Mouse (Mus musculus) testis, postnatal 14 days (tissue): ENCODE results near the gene Wdfy2.
A peak's percentile ranks its signal among the peaks of the same experiment; 100 is the strongest.
"Not testable (repeated sequence)": the region's sequence is repeated elsewhere in the genome, so short reads cannot be mapped to it uniquely, and the experiment has no call there.

Experiments used
- DNase-seq: peaks from one replicate; pipeline ENCODE4 v3.0.0; 2021; ENCODE audit warnings: low spot score

The Wdfy2 gene

DNA sequence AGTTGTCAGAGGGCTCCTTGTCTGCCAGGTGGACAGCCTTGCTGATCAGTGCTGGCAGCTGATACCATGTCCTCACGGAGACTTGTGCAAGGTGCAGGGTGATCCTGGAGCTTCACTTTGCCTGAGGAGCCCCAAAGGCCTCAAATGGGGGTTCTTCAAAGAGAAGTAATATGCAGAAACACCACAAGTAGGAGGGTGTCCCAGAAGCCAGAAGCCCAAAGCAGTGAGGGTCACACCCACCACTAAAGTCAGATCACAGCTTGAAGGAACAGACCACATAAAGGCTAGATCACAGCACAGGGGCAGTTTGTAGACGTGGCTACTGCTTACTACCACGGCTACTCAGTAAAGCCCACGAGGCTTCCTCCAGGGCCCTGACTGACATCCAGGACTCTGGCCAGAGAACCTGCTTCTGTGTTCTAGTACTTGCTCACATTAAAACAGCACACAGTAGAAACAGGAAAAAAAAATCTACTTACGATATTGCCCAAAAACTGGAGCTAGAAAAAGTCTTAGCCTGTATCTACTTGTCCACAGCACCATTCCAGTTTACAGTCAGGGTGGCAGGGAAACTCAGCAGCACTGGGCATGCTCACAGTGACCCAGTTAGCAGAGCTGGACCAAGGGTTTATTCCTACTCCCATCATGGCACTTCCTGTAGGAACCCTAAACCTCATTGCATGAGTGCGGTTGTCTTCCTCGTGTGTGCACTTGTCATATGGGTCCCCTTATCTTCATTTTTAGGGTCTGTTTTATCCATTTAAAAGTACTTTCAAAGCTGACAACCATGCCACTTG is 41.4 kb downstream of the Wdfy2 start:
- DNase-seq = no peak

DNA sequence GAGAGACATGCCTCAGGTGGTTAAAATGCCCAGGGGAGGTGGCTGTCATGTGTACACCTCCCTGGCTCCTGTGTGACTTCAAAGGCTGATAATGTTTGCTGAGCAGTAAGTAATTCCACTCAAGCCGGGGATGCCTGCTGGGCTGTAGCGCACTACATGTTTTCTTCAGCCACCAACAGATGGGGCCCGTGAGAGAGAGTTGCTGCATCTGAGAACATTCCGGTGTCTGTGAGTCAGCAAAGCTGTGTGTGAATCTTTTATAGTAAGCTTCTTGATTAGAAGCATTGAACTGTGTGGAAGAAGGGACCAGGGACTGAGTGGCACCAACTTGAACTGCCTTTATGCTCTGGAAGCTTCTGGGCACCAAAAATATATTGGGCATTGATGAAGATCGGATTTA is 42.0 kb downstream of the Wdfy2 start:
- DNase-seq = peak; percentile 45

DNA sequence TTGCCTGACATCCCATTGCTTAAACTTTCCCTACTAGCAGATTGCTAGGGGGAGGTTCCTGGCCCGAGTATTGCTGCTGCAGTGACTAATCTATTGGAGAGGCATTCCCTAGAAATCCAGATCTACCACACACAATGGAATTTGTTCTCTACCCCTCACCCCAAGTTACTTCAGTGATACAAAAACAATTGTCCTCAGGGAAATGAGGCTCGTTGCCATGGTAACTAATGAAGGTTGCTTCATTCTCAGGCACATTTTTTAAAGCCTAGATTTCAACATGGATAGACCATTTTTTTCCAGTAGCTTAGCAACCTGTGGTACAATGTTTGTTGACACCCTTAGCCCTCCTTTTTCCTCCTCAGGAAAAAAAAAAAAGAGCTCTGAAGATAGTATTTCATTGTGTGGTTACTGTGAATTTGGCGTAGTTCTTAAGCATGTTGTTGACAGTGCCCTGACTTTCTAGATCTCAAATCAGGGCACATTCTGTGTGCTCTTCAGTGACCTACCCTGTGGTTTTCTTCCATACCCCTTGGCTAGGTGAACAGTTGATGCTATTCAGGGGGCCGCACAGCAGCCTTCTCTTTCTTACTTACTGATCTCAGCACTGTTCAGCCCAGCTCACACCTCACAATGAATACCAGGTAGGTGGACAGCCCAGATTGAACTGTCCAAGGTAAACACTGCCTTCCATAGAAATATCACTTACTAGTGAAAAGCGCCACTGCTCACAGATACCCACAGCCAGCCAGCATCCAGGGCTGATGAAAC is 42.8 kb downstream of the Wdfy2 start:
- DNase-seq = peak; percentile 30

- no peak for DNase-seq
These were observed 44.7 kb downstream of the Wdfy2 start for GRCm38 (mm10) chr14:62882061-62882614.

GRCm38 (mm10) chr14:62883551-62883950 is 46.1 kb downstream of the Wdfy2 start:
- DNase-seq = no peak

DNA sequence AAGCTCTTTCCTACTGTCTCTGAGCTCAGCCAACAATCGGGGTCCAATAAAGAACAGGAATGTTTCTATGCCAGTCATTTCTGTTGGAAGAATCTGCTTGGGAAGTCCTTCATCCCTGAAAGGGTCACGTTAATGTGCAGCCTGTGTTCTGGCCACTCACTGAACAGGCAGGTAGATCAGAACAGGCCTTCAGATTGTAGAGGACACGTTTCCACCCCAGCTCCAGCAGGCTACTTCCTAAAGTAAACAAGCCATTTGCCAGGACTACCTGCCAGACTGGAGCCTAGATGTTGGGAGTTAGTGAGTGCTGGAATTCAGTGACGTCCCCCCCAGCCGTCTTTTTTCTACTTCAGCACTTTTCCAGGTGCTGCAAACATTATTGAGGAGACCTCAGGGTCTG is 46.7 kb downstream of the Wdfy2 start:
- DNase-seq = no peak

- DNase-seq = no peak
These were observed 47.2 kb downstream of the Wdfy2 start for GRCm38 (mm10) chr14:62884639-62885038.

GRCm38 (mm10) chr14:62885146-62885545 is 47.7 kb downstream of the Wdfy2 start:
- no peak for DNase-seq

- no peak for DNase-seq
These were observed 53.9 kb downstream of the Wdfy2 start for GRCm38 (mm10) chr14:62891401-62891800.

DNA sequence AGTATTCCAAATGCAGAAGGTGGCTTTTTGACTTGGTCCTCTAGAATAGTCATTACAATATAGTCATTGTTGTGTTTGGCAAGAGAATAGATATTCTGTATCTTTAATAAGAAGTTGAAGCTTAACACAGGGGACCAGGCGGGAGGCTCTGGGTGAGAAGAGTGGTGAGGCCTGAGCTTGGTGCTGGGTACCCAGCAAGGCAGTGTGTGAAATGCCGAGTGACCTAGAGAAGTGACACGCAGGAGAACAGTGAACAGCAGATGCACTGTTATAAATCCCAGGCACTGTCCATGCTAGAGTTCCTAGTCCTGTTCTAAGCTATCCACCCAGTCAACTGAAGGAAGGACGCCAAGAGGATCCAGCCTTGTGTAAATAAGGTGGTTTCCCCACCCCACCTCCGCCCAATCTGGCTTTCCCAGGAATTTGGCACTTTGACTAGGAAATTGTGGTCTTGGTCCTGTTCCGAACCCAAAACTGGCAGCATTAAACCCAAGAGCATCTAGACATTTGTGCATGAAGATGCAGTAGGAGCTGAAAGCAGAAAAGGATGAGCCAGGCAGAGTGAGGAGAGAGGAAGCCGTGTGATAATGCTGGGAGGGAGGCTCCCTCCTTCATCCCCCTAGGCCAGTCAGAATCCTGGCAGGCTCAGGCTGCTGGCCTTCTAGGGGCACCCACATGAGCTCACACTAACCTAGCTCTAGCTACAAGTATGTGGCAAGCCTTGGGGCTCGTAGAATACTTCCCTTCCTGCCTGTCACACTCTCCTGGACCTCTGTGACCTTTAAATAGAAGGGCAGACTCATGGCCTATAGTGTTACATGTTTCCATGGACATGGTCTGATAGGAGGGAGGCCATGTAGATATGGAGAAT is 55.5 kb downstream of the Wdfy2 start:
- DNase-seq = no peak

- DNase-seq = not testable (repeated sequence)
These were observed 56.2 kb downstream of the Wdfy2 start for GRCm38 (mm10) chr14:62893642-62894180.

GRCm38 (mm10) chr14:62894924-62895840 is 57.7 kb downstream of the Wdfy2 start:
- no peak for DNase-seq

- DNase-seq = no peak
These were observed 60.6 kb downstream of the Wdfy2 start for GRCm38 (mm10) chr14:62898061-62898460.

- DNase-seq = no peak
These were observed 70.4 kb downstream of the Wdfy2 start for GRCm38 (mm10) chr14:62907888-62908287.

- no peak for DNase-seq
These were observed 71.1 kb downstream of the Wdfy2 start for GRCm38 (mm10) chr14:62908550-62908949.

DNA sequence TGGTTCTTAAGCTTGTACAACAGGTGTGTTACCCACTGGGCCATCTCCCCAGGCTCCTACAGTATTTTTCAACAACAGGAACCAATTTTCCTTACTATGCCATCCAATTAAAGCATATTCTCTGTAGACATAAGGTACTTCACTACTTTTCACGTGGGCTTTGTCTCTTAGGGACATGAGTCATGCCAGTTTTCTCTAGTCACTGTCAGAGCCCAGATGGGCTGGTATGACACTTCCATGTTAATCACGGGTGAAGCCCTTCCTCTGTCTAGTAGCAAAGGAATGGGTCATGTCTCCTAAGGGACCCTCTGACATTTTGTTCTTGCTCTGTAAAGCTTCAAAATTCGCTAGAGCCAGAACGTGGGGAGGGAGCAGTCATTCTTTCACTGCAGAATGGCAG is 73.4 kb downstream of the Wdfy2 start:
- no peak for DNase-seq

- no peak for DNase-seq
These were observed 77.7 kb downstream of the Wdfy2 start for GRCm38 (mm10) chr14:62915146-62915685.

- DNase-seq = no peak
These were observed 79.1 kb downstream of the Wdfy2 start for GRCm38 (mm10) chr14:62916488-62917034.

GRCm38 (mm10) chr14:62921401-62921800 is 83.9 kb downstream of the Wdfy2 start:
- DNase-seq = no peak

GRCm38 (mm10) chr14:62922637-62923036 is 85.2 kb downstream of the Wdfy2 start:
- DNase-seq = no peak
